Mouse (Mus musculus) induced T-regulatory cell, adult 2 months (primary cell): ENCODE results near the gene Snapin.

Experiments
- DNase-seq: peaks from one replicate; pipeline ENCODE4 v3.0.0-alpha.2; 2012; ENCODE audit warnings: low read depth

The Snapin gene

GRCm38 (mm10) chr3:90454931-90455330, 35.9 kb downstream of the Snapin start:
- DNase-seq, result no peak

- DNase-seq, result no peak
Measured at GRCm38 (mm10) chr3:90451396-90452095, 39.3 kb downstream of the Snapin start.

- no peak for DNase-seq
Measured at GRCm38 (mm10) chr3:90450874-90451273, 40.0 kb downstream of the Snapin start.

GRCm38 (mm10) chr3:90448626-90449025, 42.2 kb downstream of the Snapin start:
- no peak for DNase-seq

- DNase-seq, result no peak
Measured at GRCm38 (mm10) chr3:90447123-90447494, 43.7 kb downstream of the Snapin start.

- peak; percentile 44 for DNase-seq
Measured at GRCm38 (mm10) chr3:90446389-90447122, 44.3 kb downstream of the Snapin start.

- no peak for DNase-seq
Measured at GRCm38 (mm10) chr3:90445417-90446200, 45.2 kb downstream of the Snapin start.

GRCm38 (mm10) chr3:90443977-90444376, 46.9 kb downstream of the Snapin start:
- no peak for DNase-seq

GRCm38 (mm10) chr3:90440756-90441155, 50.1 kb downstream of the Snapin start:
- no peak for DNase-seq
